Mouse (Mus musculus) gastrocnemius, postnatal 4 days (tissue): Measurements from ENCODE around the gene Atp1a2. TPM values are rescaled to one million over a fixed set of nuclear protein-coding genes. Genes with fewer than 3 reads are reported as not detected.

Source experiments
- DNase-seq, 2 experiments: peaks; one replicate each; pipeline ENCODE4 v3.0.0; 2021 to 2022; ENCODE audit warnings: low spot score in 2 of 2, mixed read lengths in 2 of 2
- total RNA-seq, 2 experiments: library from RNA; stranded (reverse); gene quantifications; 2 replicates each; pipeline ENCODE4 v1.2.3; 2021

The Atp1a2 gene
- total RNA-seq, 2 experiments from 2014 or later, result 454 to 465 TPM

- DNase-seq, result no peak
Measured at GRCm38 (mm10) chr1:172306885-172307284, 9.0 kb upstream of the Atp1a2 start.

- no peak for DNase-seq
Measured at GRCm38 (mm10) chr1:172306196-172306595, 8.3 kb upstream of the Atp1a2 start.

- no peak for DNase-seq
Measured at GRCm38 (mm10) chr1:172305635-172306034, 7.8 kb upstream of the Atp1a2 start.

GRCm38 (mm10) chr1:172305153-172305552 is 7.3 kb upstream of the Atp1a2 start:
- DNase-seq, result no peak

GRCm38 (mm10) chr1:172304443-172304842 is 6.6 kb upstream of the Atp1a2 start:
- DNase-seq, result no peak

- no peak for DNase-seq
Measured at GRCm38 (mm10) chr1:172302851-172303250, 5.0 kb upstream of the Atp1a2 start.

GRCm38 (mm10) chr1:172302311-172302710 is 4.4 kb upstream of the Atp1a2 start:
- DNase-seq, result no peak

- DNase-seq, result no peak
Measured at GRCm38 (mm10) chr1:172301180-172301579, 3.3 kb upstream of the Atp1a2 start.

- no peak for DNase-seq
Measured at GRCm38 (mm10) chr1:172300247-172300646, 2.4 kb upstream of the Atp1a2 start.

GRCm38 (mm10) chr1:172299528-172299927 is 1.7 kb upstream of the Atp1a2 start:
- DNase-seq, result no peak

- DNase-seq, result no peak
Measured at GRCm38 (mm10) chr1:172296816-172297510, 901 bp downstream of the Atp1a2 start.

- DNase-seq, result no peak
Measured at GRCm38 (mm10) chr1:172295751-172296197, 2.1 kb downstream of the Atp1a2 start.

- no peak for DNase-seq
Measured at GRCm38 (mm10) chr1:172293449-172293848, 4.4 kb downstream of the Atp1a2 start.

- no peak for DNase-seq
Measured at GRCm38 (mm10) chr1:172292880-172293279, 5.0 kb downstream of the Atp1a2 start.

GRCm38 (mm10) chr1:172289617-172289946 is 8.3 kb downstream of the Atp1a2 start:
- DNase-seq, result no peak

GRCm38 (mm10) chr1:172288900-172289616 is 8.8 kb downstream of the Atp1a2 start:
- no peak for DNase-seq

GRCm38 (mm10) chr1:172286740-172287139 is 11.1 kb downstream of the Atp1a2 start:
- DNase-seq, result no peak

GRCm38 (mm10) chr1:172284221-172284620 is 13.6 kb downstream of the Atp1a2 start:
- DNase-seq, result no peak

- no peak for DNase-seq
Measured at GRCm38 (mm10) chr1:172283073-172283472, 14.8 kb downstream of the Atp1a2 start.

GRCm38 (mm10) chr1:172281522-172282254 is 16.2 kb downstream of the Atp1a2 start:
- DNase-seq, result no peak

- DNase-seq, result no peak
Measured at GRCm38 (mm10) chr1:172279768-172280509, 17.9 kb downstream of the Atp1a2 start.
